Mouse (Mus musculus) megakaryocyte-erythroid progenitor cell, adult 5 weeks (primary cell): Measurements from ENCODE around the gene Prg4. TPM values are rescaled to one million over a fixed set of nuclear protein-coding genes. Genes with fewer than 3 reads are reported as not detected.

Experiments
- polyA plus RNA-seq: library from polyadenylated mRNA; stranded (reverse); fragments of >175 nt; gene quantifications from 2 replicates; pipeline ENCODE4 v1.2.3, GENCODE M21; 2012

Prg4 gene
- polyA plus RNA-seq = 0.03 and 0.07 TPM in 2 replicates

GRCm38 (mm10) chr1:150466132-150466531 is at the start of gene Prg4:
Gene Prg4, minus strand, starts transcription at chr1:150466165.

Other genes starting within 250 kb of the Prg4 start
- gene Pdc, start 146.7 kb downstream of the Prg4 start, polyA plus RNA-seq = not detected in 2 replicates
- gene Tpr, start 73.3 kb downstream of the Prg4 start, polyA plus RNA-seq = 92.5 and 122 TPM in 2 replicates
- 6.0 and 9.3 TPM in 2 replicates for gene Odr4, start 73.1 kb downstream of the Prg4 start, polyA plus RNA-seq